Mouse (Mus musculus): ENCODE data around the gene Ak5.

The Ak5 gene

GRCm38 (mm10) chr3:152564516-152565113, 103.5 kb downstream of the Ak5 start:
- DNase-seq: no peak

- no peak for DNase-seq
Measured at GRCm38 (mm10) chr3:152563833-152564232, 104.3 kb downstream of the Ak5 start.

GRCm38 (mm10) chr3:152561708-152562107, 106.5 kb downstream of the Ak5 start:
- DNase-seq: no peak

GRCm38 (mm10) chr3:152559295-152559694, 108.9 kb downstream of the Ak5 start:
- no peak for DNase-seq

GRCm38 (mm10) chr3:152558106-152558505, 110.1 kb downstream of the Ak5 start:
- DNase-seq: no peak

- no peak for DNase-seq
Measured at GRCm38 (mm10) chr3:152557659-152558058, 110.5 kb downstream of the Ak5 start.

GRCm38 (mm10) chr3:152556919-152557318, 111.2 kb downstream of the Ak5 start:
- no peak for DNase-seq

GRCm38 (mm10) chr3:152556435-152556834, 111.7 kb downstream of the Ak5 start:
- no peak for DNase-seq

GRCm38 (mm10) chr3:152555216-152555615, 112.9 kb downstream of the Ak5 start:
- no peak for DNase-seq

- DNase-seq: no peak
Measured at GRCm38 (mm10) chr3:152554366-152554765, 113.8 kb downstream of the Ak5 start.

GRCm38 (mm10) chr3:152552641-152553040, 115.5 kb downstream of the Ak5 start:
- DNase-seq: no peak

- no peak for DNase-seq
Measured at GRCm38 (mm10) chr3:152550528-152551115, 117.5 kb downstream of the Ak5 start.

- DNase-seq: no peak
Measured at GRCm38 (mm10) chr3:152550031-152550430, 118.1 kb downstream of the Ak5 start.

- no peak for DNase-seq
Measured at GRCm38 (mm10) chr3:152544921-152545320, 123.2 kb downstream of the Ak5 start.

- no peak for DNase-seq
Measured at GRCm38 (mm10) chr3:152542298-152542697, 125.9 kb downstream of the Ak5 start.

GRCm38 (mm10) chr3:152530344-152530743, 137.8 kb downstream of the Ak5 start:
- no peak for DNase-seq

- no peak for DNase-seq
Measured at GRCm38 (mm10) chr3:152529058-152529972, 138.8 kb downstream of the Ak5 start.

GRCm38 (mm10) chr3:152526721-152527120, 141.4 kb downstream of the Ak5 start:
- DNase-seq: no peak

GRCm38 (mm10) chr3:152523315-152523638, 144.9 kb downstream of the Ak5 start:
- no peak for DNase-seq

GRCm38 (mm10) chr3:152522634-152523314, 145.4 kb downstream of the Ak5 start:
- no peak for DNase-seq

- no peak for DNase-seq
Measured at GRCm38 (mm10) chr3:152521054-152521453, 147.1 kb downstream of the Ak5 start.

GRCm38 (mm10) chr3:152520074-152520473, 148.1 kb downstream of the Ak5 start:
- no peak for DNase-seq

GRCm38 (mm10) chr3:152519556-152519955, 148.6 kb downstream of the Ak5 start:
- DNase-seq: no peak
